Mouse (Mus musculus): Measurements from ENCODE around the gene Acot11.
"Not testable (repeated sequence)": the region's sequence is repeated elsewhere in the genome, so short reads cannot be mapped to it uniquely, and the experiment has no call there.

- peak; percentile 32 for TF ChIP-seq CTCF (IDR thresholded peaks at IDR 0.05; ENCODE audit: low read depth)
- not testable (repeated sequence) for TF ChIP-seq EP300 (optimal IDR thresholded peaks at IDR 0.05)
These were observed 14.6 kb downstream of the Acot11 start for GRCm38 (mm10) chr4:106790218-106790617.
